Mouse (Mus musculus) liver, adult (tissue): ENCODE results near the gene Tub.

Experiments used
- GATA4 ChIP-seq: IDR thresholded peaks from 2 replicates; pipeline ENCODE4 v1.6.1; 2014; ENCODE audit warnings: mild to moderate bottlenecking, low read length; ENCODE audit not compliant: insufficient replicate concordance

Tub gene

GRCm38 (mm10) chr7:108950312-108950761 lies at the start of gene Tub:
Tub (plus strand) TSS chr7:108950338.
- no peak for TF ChIP-seq GATA4

GRCm38 (mm10) chr7:108903969-108904368 lies 46.2 kb upstream of the Tub start:
- no peak for TF ChIP-seq GATA4

GRCm38 (mm10) chr7:108927043-108927442 lies 23.1 kb upstream of the Tub start:
- no peak for TF ChIP-seq GATA4

GRCm38 (mm10) chr7:108928280-108929188 lies 21.6 kb upstream of the Tub start:
- TF ChIP-seq GATA4: no peak

- TF ChIP-seq GATA4: no peak
Observed at GRCm38 (mm10) chr7:108929726-108930393, 20.3 kb upstream of the Tub start, which contains the start of gene Nlrp10. Nlrp10 (minus strand) TSS chr7:108930178.

- no peak; the same call in 1 of the 2 replicates for TF ChIP-seq GATA4
Observed at GRCm38 (mm10) chr7:108933794-108934731, 16.1 kb upstream of the Tub start, which contains the start of gene Eif3f. Eif3f (plus strand) TSS chr7:108934417.

- TF ChIP-seq GATA4: no peak
Observed at GRCm38 (mm10) chr7:108934836-108935235, 15.3 kb upstream of the Tub start.

GRCm38 (mm10) chr7:108935411-108935810 lies 14.7 kb upstream of the Tub start:
- TF ChIP-seq GATA4: no peak

- TF ChIP-seq GATA4: no peak
Observed at GRCm38 (mm10) chr7:108936591-108936990, 13.5 kb upstream of the Tub start.

- TF ChIP-seq GATA4: no peak
Observed at GRCm38 (mm10) chr7:108941466-108941865, 8.7 kb upstream of the Tub start.

- no peak for TF ChIP-seq GATA4
Observed at GRCm38 (mm10) chr7:108944002-108944401, 6.1 kb upstream of the Tub start.

- no peak for TF ChIP-seq GATA4
Observed at GRCm38 (mm10) chr7:108948611-108949010, 1.5 kb upstream of the Tub start.

GRCm38 (mm10) chr7:108949301-108949700 lies 837 bp upstream of the Tub start:
- TF ChIP-seq GATA4: no peak

GRCm38 (mm10) chr7:108950762-108951331 lies 709 bp downstream of the Tub start:
- no peak for TF ChIP-seq GATA4

- TF ChIP-seq GATA4: no peak
Observed at GRCm38 (mm10) chr7:108952801-108953200, 2.7 kb downstream of the Tub start.

- no peak for TF ChIP-seq GATA4
Observed at GRCm38 (mm10) chr7:108954185-108954584, 4.0 kb downstream of the Tub start.
